Mouse (Mus musculus): ENCODE results near the gene Shld1. TPM values are rescaled to one million over a fixed set of nuclear protein-coding genes. Genes with fewer than 3 reads are reported as not detected.

Shld1 gene
- polyA plus RNA-seq, 1 experiment from 2014 or later: 18.8 TPM

GRCm38 (mm10) chr2:132780978-132781377 lies 94.2 kb downstream of the Shld1 start, which contains the start of gene Chgb:
TSS of gene Chgb (plus strand) at chr2:132781278.
- 8% methylated on average over 4 of the region's 4 CpGs for WGBS
- no peak for ATAC-seq (ENCODE audit: low FRiP score, low read depth)
- H3K9ac ChIP-seq: peak within 1 kb of the TSS; percentile 60
- peaks cover 16% of the 10 kb centered on the region; the same call in 1 of the 2 replicates for H3K4me1 ChIP-seq (replicated peaks)
- peak within 1 kb of the TSS; percentile 45 for H3K4me3 ChIP-seq
- H3K27ac ChIP-seq (replicated peaks): peak within 1 kb of the TSS; percentile 87
- no peaks in the 10 kb centered on the region for H3K27me3 ChIP-seq
- no peaks in the 10 kb centered on the region for H3K36me3 ChIP-seq
- no peaks in the 10 kb centered on the region for H3K9me3 ChIP-seq
- H3K4me2 ChIP-seq: peak within 1 kb of the TSS; percentile 60

DNA sequence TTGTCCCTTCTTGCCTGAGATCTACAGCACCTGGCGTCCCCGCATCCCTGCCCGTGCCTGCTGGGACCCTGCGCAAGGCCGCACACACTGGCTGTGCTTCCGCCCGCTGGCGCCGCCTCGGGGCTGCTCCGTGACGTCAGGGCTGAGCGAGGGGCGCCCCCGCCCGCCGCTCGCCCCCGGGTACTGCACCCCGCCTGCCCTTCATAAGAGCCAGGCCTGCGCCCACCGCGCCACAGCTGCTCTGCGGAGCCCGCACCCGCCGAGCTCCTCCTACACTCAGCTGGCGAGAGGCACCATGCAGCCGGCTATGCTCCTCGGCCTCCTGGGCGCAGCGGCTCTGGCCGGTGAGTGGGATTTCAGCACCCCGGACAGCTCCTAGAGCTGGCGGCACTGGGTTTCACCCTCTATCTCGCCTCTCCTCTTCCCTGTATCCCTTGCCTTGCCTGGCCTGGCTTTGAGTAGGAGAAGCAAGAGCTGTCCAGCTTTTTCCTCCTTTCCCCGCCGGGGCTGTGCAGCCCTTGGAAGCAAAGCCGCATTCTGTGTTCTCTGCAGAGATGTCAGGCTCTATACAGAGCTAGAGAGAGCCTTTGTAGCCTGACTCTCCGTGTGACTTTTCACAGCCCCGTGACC lies 94.8 kb downstream of the Shld1 start:
- Histone ChIP-seq H3K4me2 (peak overlapping the region; percentile 60), H3K27ac (replicated peaks) (peak overlapping the region; percentile 87), H3K9ac (peak overlapping the region; percentile 60), H3K27me3 (no peaks in the 10 kb centered on the region), H3K36me3 (no peaks in the 10 kb centered on the region), H3K4me3 (peak overlapping the region; percentile 45), H3K4me1 (replicated peaks) (peaks cover 16% of the 10 kb centered on the region; the same call in 1 of the 2 replicates), H3K9me3 (no peaks in the 10 kb centered on the region)
- peak; percentile 97 for ATAC-seq (ENCODE audit: low FRiP score, low read depth)
- 0% methylated on average over 40 of the region's 41 CpGs for WGBS

GRCm38 (mm10) chr2:132784039-132784438 lies 97.3 kb downstream of the Shld1 start:
- H3K36me3 ChIP-seq: no peaks in the 10 kb centered on the region
- no peak overlapping the region for H3K9ac ChIP-seq
- H3K9me3 ChIP-seq: no peaks in the 10 kb centered on the region
- WGBS: 88% methylated on average over 6 of the region's 6 CpGs
- H3K27me3 ChIP-seq: no peaks in the 10 kb centered on the region
- H3K27ac ChIP-seq (replicated peaks): no peak overlapping the region
- H3K4me1 ChIP-seq (replicated peaks): peaks cover 13% of the 10 kb centered on the region; the same call in 1 of the 2 replicates
- no peak for ATAC-seq (ENCODE audit: low FRiP score, low read depth)
- no peak overlapping the region for H3K4me3 ChIP-seq
- H3K4me2 ChIP-seq: no peak overlapping the region

GRCm38 (mm10) chr2:132793441-132794203 lies 106.9 kb downstream of the Shld1 start:
- no peak for ATAC-seq (ENCODE audit: low FRiP score, low read depth)
- 89% methylated on average over 19 of the region's 19 CpGs for WGBS
- no peaks in the 10 kb centered on the region for H3K9me3 ChIP-seq
- H3K36me3 ChIP-seq: peaks cover 43% of the 10 kb centered on the region
- no peak overlapping the region for H3K27ac ChIP-seq (replicated peaks)
- H3K27me3 ChIP-seq: no peaks in the 10 kb centered on the region
- no peak overlapping the region for H3K4me3 ChIP-seq
- H3K4me2 ChIP-seq: no peak overlapping the region
- H3K4me1 ChIP-seq (replicated peaks): no peaks in the 10 kb centered on the region
- H3K9ac ChIP-seq: no peak overlapping the region

DNA sequence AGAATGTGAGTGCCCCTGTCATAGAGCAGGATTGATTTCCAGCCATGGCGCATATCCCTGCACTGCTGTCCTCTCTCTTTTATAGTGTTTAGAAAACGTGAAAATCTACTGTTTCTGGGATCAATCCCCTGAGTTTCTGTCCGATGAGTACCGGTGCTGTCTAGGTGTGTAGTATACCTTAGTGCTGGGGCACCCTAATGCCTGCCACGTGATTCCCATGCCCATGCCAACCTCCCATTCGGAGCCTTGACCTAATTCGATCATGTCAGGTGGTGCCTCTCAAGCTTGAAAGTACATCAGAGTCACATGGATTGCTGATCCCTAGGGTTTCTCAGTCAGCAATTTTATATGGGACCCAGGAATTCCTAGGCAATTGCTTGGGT lies 107.5 kb downstream of the Shld1 start:
- no peak overlapping the region for H3K9ac ChIP-seq
- no peaks in the 10 kb centered on the region for H3K9me3 ChIP-seq
- ATAC-seq (ENCODE audit: low FRiP score, low read depth): no peak
- WGBS: 90% methylated on average over 7 of the region's 7 CpGs
- no peak overlapping the region for H3K27ac ChIP-seq (replicated peaks)
- no peaks in the 10 kb centered on the region for H3K27me3 ChIP-seq
- no peak overlapping the region for H3K4me2 ChIP-seq
- no peak overlapping the region for H3K4me3 ChIP-seq
- H3K4me1 ChIP-seq (replicated peaks): no peaks in the 10 kb centered on the region
- H3K36me3 ChIP-seq: peaks cover 43% of the 10 kb centered on the region

Other genes with a start within 250 kb of the Shld1 start
- gene Gpcpd1, start 99.2 kb upstream of the Shld1 start, polyA plus RNA-seq (2015; fragmentation: Nextera tagmentation; extraction: Ambion mirVana): 72.7 and 76.3 TPM in 2 replicates
- 103 and 107 TPM in 2 replicates for gene Chgb, start 94.3 kb downstream of the Shld1 start, polyA plus RNA-seq (2015; fragmentation: Nextera tagmentation; extraction: Ambion mirVana)
- gene Trmt6, start 129.1 kb downstream of the Shld1 start, polyA plus RNA-seq (2015; fragmentation: Nextera tagmentation; extraction: Ambion mirVana): 18.5 and 18.8 TPM in 2 replicates
- gene Mcm8, start 129.2 kb downstream of the Shld1 start, polyA plus RNA-seq (2015; fragmentation: Nextera tagmentation; extraction: Ambion mirVana): 5.1 and 6.1 TPM in 2 replicates
- gene Crls1, start 159.7 kb downstream of the Shld1 start, polyA plus RNA-seq (2015; fragmentation: Nextera tagmentation; extraction: Ambion mirVana): 19.3 and 20.8 TPM in 2 replicates
- 0.49 and 0.69 TPM in 2 replicates for gene Lrrn4, start 194.0 kb downstream of the Shld1 start, polyA plus RNA-seq (2015; fragmentation: Nextera tagmentation; extraction: Ambion mirVana)

All from hindbrain, embryonic 15.5 days (tissue).